Mouse (Mus musculus) adipose tissue, adult 10 weeks (tissue): ENCODE measurements around the gene Slc16a2. TPM values are rescaled to one million over a fixed set of nuclear protein-coding genes. Genes with fewer than 3 reads are reported as not detected.

Experiments
- polyA plus RNA-seq: library from polyadenylated mRNA; stranded (reverse); fragments of 350-450 nt; fragmentation: Illumina TruSeq; extraction: RNeasy Lipid Tissue Mini Kit (QIAGEN cat#74804); gene quantifications from one replicate; pipeline ENCODE4 v1.2.3, GENCODE M21; 2014; ENCODE audit warnings: low read depth, low replicate concordance

The Slc16a2 gene
- polyA plus RNA-seq, result 41.0 TPM

GRCm38 (mm10) chrX:103821832-103822196, at the start of gene Slc16a2:
Gene Slc16a2, minus strand, starts transcription at chrX:103821983.

Other genes starting within 250 kb of the Slc16a2 start
- gene Zcchc13, start 191.4 kb downstream of the Slc16a2 start, polyA plus RNA-seq, result 1.7 TPM
- gene Rlim, start 159.3 kb upstream of the Slc16a2 start, polyA plus RNA-seq, result 19.9 TPM